Mouse (Mus musculus): ENCODE results near the gene Sh3pxd2a. TPM values are rescaled to one million over a fixed set of nuclear protein-coding genes. Genes with fewer than 3 reads are reported as not detected.
A peak's percentile ranks its signal among the peaks of the same experiment; 100 is the strongest.

Sh3pxd2a gene
- polyA plus RNA-seq, 1 experiment = 15.5 TPM

DNA sequence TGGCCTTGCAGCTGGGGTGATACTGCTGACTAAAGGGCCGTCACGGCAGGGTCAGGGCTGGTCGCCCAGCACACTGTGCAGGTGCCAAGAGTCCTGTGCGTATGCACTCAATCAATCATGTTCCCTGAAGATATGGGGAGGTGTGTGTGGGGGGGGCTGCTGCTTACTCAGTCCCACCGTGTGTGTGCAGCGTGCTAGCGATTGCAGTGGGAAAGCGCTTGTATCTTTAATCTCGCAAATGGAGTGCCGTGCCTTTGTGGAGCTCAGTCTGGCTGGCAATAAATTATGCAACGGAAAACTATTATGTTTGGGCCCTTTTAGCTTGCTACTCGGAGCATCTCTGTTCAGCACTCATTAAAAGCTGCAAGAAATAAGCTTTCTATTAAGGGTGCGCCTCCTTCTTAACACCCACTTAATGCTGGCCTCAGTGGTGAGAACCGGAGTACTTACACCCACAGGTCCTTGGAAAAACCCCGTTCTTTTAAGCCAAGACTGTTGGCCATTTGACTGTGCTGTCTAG is 8.7 kb upstream of the Sh3pxd2a start:
- H3K36me3 ChIP-seq (ENCODE audit: control insufficient read depth, insufficient read depth, low read length) = no peaks in the 10 kb centered on the region
- DNase-seq = no peak
- 0 out of 2 replicates have a peak, but pooled peaks cover 3% of the 10 kb centered on the region for H3K4me1 ChIP-seq (ENCODE audit: control insufficient read depth, insufficient read depth, low read length)
- 41% methylated on average over 15 of the region's 15 CpGs for WGBS
- TF ChIP-seq POLR2A (IDR thresholded peaks at IDR 0.05; ENCODE audit: low read depth, low read length) = no peak
- TF ChIP-seq CTCF (conservative IDR thresholded peaks at IDR 0.05; ENCODE audit: insufficient read depth, insufficient read length, low read depth, low read length) = no peak
- H3K27ac ChIP-seq (ENCODE audit: insufficient read depth, low read depth, low read length) = no peak overlapping the region
- H3K27me3 ChIP-seq (replicated peaks; ENCODE audit: control insufficient read depth, insufficient read depth, low read length) = no peaks in the 10 kb centered on the region
- no peak overlapping the region for H3K4me3 ChIP-seq (ENCODE audit: insufficient read depth, low read depth, low read length)

DNA sequence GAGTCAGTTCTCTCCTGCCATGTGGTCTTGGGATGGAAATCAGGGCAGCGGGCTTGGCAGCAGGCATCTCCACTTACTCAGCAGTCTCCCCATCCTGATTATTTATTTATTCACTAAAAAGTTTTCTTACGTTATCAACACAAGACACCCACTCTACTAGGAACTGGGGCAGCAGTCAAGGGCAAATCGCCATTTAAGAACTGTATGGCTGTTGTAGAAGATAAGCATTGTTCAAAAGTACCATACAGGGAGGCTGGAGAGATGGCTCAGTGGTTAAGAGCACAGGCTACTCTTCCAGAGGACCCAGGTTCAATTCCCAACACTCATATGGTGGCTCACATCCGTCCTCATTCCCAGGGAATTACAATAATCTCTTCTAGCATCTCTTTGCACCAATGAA is 7.6 kb upstream of the Sh3pxd2a start:
- Histone ChIP-seq H3K36me3 (ENCODE audit: control insufficient read depth, insufficient read depth, low read length) (no peaks in the 10 kb centered on the region), H3K27me3 (replicated peaks; ENCODE audit: control insufficient read depth, insufficient read depth, low read length) (no peaks in the 10 kb centered on the region), H3K4me3 (ENCODE audit: insufficient read depth, low read depth, low read length) (no peak overlapping the region), H3K4me1 (ENCODE audit: control insufficient read depth, insufficient read depth, low read length) (0 out of 2 replicates have a peak, but pooled peaks cover 3% of the 10 kb centered on the region), H3K27ac (ENCODE audit: insufficient read depth, low read depth, low read length) (no peak overlapping the region)
- WGBS = 82% methylated on average over 4 of the region's 4 CpGs
- DNase-seq = no peak
- TF ChIP-seq POLR2A (IDR thresholded peaks at IDR 0.05; ENCODE audit: low read depth, low read length) (no peak), CTCF (conservative IDR thresholded peaks at IDR 0.05; ENCODE audit: insufficient read depth, insufficient read length, low read depth, low read length) (no peak)

DNA sequence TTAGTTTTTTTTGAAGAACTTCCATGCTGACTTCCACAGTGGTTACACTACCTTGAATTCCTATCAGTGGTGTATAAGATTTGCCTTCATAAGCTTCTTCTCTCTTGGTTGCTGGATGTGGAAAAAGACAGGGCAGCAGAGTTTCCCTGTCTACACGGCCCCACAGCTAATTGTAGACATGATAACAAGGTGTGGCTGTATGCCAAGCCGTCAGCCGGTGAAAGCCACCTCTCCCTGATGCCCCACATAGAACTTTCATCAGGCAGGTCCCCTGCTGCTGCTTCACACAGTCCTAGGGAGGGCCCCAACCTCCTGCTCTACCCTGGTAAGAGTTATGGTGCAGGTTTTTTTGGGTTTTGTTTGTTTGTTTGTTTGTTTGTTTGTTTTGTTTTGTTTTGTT is 4.5 kb upstream of the Sh3pxd2a start:
- no peak overlapping the region for H3K27ac ChIP-seq (ENCODE audit: insufficient read depth, low read depth, low read length)
- WGBS = 75% methylated on average over 3 of the region's 3 CpGs
- H3K36me3 ChIP-seq (ENCODE audit: control insufficient read depth, insufficient read depth, low read length) = no peaks in the 10 kb centered on the region
- 0 out of 2 replicates have a peak, but pooled peaks cover 3% of the 10 kb centered on the region for H3K4me1 ChIP-seq (ENCODE audit: control insufficient read depth, insufficient read depth, low read length)
- no peak for TF ChIP-seq POLR2A (IDR thresholded peaks at IDR 0.05; ENCODE audit: low read depth, low read length)
- no peak for TF ChIP-seq CTCF (conservative IDR thresholded peaks at IDR 0.05; ENCODE audit: insufficient read depth, insufficient read length, low read depth, low read length)
- H3K27me3 ChIP-seq (replicated peaks; ENCODE audit: control insufficient read depth, insufficient read depth, low read length) = no peaks in the 10 kb centered on the region
- no peak overlapping the region for H3K4me3 ChIP-seq (ENCODE audit: insufficient read depth, low read depth, low read length)
- DNase-seq = no peak

DNA sequence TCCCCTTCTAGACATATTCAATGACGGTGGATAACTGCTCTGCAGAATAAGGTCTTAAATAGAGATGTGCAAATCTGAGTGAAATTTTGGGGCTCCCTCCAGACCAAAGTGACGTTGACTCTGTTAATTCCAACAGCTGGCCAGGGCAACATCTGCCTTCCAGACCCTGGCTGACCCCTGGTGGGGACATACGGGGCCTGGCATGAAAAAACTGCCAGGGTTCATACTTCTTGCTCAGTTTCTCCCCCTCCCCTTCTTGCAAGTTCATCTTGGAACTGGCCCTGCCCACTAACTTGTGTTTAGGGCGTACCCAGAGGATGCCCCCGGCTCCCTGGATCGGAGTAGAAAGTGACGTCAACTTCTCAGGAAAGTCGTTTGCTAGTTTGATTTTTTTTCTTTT is 2.6 kb upstream of the Sh3pxd2a start:
- no peak for DNase-seq
- Histone ChIP-seq H3K4me3 (ENCODE audit: insufficient read depth, low read depth, low read length) (no peak overlapping the region), H3K27me3 (replicated peaks; ENCODE audit: control insufficient read depth, insufficient read depth, low read length) (no peaks in the 10 kb centered on the region), H3K4me1 (ENCODE audit: control insufficient read depth, insufficient read depth, low read length) (no peaks in the 10 kb centered on the region), H3K27ac (ENCODE audit: insufficient read depth, low read depth, low read length) (no peak overlapping the region), H3K36me3 (ENCODE audit: control insufficient read depth, insufficient read depth, low read length) (no peaks in the 10 kb centered on the region)
- 79% methylated on average over 8 of the region's 8 CpGs for WGBS
- no peak for TF ChIP-seq POLR2A (IDR thresholded peaks at IDR 0.05; ENCODE audit: low read depth, low read length)
- no peak for TF ChIP-seq CTCF (conservative IDR thresholded peaks at IDR 0.05; ENCODE audit: insufficient read depth, insufficient read length, low read depth, low read length)

DNA sequence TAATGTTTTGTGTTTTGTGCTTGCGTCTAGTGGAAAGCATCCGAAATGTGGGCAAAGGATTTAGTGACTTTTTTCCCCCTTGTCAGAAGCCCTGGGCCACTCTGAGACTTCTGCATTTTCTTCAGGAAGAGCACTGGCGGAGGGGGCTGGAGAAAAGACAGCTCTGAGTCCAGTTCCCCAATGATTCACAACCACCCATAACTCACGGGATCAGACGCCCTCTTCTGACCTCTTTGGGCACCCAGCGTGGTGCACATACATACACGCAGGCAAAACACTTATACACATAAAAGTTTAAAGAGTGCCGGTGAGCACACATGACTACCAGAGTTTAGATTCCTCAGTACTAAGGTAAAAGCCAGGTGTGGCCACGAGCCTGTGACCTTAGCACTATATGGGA is 1.3 kb upstream of the Sh3pxd2a start:
- WGBS = 61% methylated on average over 9 of the region's 9 CpGs
- TF ChIP-seq POLR2A (IDR thresholded peaks at IDR 0.05; ENCODE audit: low read depth, low read length) (no peak), CTCF (conservative IDR thresholded peaks at IDR 0.05; ENCODE audit: insufficient read depth, insufficient read length, low read depth, low read length) (peak; percentile 36; the same call in 1 of the 2 replicates)
- Histone ChIP-seq H3K27ac (ENCODE audit: insufficient read depth, low read depth, low read length) (no peak overlapping the region), H3K27me3 (replicated peaks; ENCODE audit: control insufficient read depth, insufficient read depth, low read length) (no peaks in the 10 kb centered on the region), H3K36me3 (ENCODE audit: control insufficient read depth, insufficient read depth, low read length) (no peaks in the 10 kb centered on the region), H3K4me1 (ENCODE audit: control insufficient read depth, insufficient read depth, low read length) (no peaks in the 10 kb centered on the region), H3K4me3 (ENCODE audit: insufficient read depth, low read depth, low read length) (no peak overlapping the region)
- DNase-seq = no peak

DNA sequence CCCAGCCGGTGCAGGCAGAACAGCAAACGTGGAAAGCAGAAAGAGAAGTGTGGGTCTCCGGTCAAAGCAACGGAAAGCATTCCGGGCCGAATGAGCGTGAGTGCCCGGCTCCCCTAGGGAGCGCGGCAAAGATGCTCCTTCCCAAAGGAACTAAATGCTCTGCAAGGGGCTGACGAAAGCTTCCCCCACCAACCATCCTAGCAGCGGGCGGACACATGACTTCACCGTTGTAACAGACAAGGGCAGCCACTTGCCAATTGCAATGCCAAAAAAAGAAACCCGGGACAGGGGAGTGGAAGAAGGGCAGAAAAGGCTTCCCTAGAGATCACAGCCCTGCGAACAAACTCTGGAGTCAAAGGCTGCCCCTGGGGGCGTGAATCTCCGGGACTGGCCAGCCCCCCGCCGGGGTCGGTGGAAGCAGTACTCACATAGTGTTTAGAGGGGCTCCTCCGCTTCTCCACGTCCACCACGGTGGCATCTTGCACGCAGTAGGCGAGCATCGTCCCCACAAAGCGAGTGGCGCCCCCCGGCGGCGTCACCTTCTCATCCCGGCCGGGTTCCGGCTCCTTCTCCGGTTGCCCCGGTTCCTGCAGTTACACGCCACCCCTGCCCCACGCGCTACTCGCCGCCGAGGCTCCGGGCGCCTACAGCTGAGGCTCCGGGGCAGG is 431 bp downstream of the Sh3pxd2a start:
- Histone ChIP-seq H3K27ac (ENCODE audit: insufficient read depth, low read depth, low read length) (peak overlapping the region; percentile 37; the same call in 1 of the 2 replicates), H3K4me3 (ENCODE audit: insufficient read depth, low read depth, low read length) (peak overlapping the region; percentile 70), H3K4me1 (ENCODE audit: control insufficient read depth, insufficient read depth, low read length) (no peaks in the 10 kb centered on the region), H3K36me3 (ENCODE audit: control insufficient read depth, insufficient read depth, low read length) (no peaks in the 10 kb centered on the region), H3K27me3 (replicated peaks; ENCODE audit: control insufficient read depth, insufficient read depth, low read length) (no peaks in the 10 kb centered on the region)
- peak; percentile 57 for TF ChIP-seq CTCF (conservative IDR thresholded peaks at IDR 0.05; ENCODE audit: insufficient read depth, insufficient read length, low read depth, low read length)
- TF ChIP-seq POLR2A (IDR thresholded peaks at IDR 0.05; ENCODE audit: low read depth, low read length) = no peak
- under 1% methylated on average over 46 of the region's 46 CpGs for WGBS
- DNase-seq = peak; percentile 72

DNA sequence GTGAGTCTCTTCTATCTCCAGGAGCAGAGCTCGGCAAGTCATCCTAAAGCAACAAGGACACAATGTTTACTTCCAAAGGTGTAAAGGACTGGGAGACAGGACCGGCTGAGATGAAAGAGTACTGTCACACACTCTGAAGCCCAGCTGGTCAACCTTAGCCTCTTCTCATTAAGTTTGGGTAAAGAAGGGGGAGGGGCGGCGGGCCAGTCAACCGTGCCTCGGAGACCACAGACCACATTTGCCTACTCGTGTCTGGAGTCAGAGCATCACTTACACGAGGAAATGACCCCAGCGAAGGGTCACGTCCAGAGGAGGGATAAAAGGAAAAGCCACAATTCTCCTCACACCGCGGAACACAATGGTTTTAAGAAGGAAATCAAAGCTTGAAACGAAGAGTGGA is 995 bp downstream of the Sh3pxd2a start:
- no peak for DNase-seq
- Histone ChIP-seq H3K27me3 (replicated peaks; ENCODE audit: control insufficient read depth, insufficient read depth, low read length) (no peaks in the 10 kb centered on the region), H3K4me3 (ENCODE audit: insufficient read depth, low read depth, low read length) (peak overlapping the region; percentile 70), H3K36me3 (ENCODE audit: control insufficient read depth, insufficient read depth, low read length) (no peaks in the 10 kb centered on the region), H3K27ac (ENCODE audit: insufficient read depth, low read depth, low read length) (no peak overlapping the region), H3K4me1 (ENCODE audit: control insufficient read depth, insufficient read depth, low read length) (no peaks in the 10 kb centered on the region)
- 4% methylated on average over 13 of the region's 13 CpGs for WGBS
- TF ChIP-seq CTCF (conservative IDR thresholded peaks at IDR 0.05; ENCODE audit: insufficient read depth, insufficient read length, low read depth, low read length) (no peak), POLR2A (IDR thresholded peaks at IDR 0.05; ENCODE audit: low read depth, low read length) (no peak)
